Mouse (Mus musculus): ENCODE data around the gene Prss53. TPM values are rescaled to one million over a fixed set of nuclear protein-coding genes. Genes with fewer than 3 reads are reported as not detected.
A peak's percentile ranks its signal among the peaks of the same experiment; 100 is the strongest.

Gene Prss53
- 1.2 and 1.7 TPM in 2 replicates for polyA plus RNA-seq (2015; fragmentation: Nextera tagmentation; extraction: Ambion mirVana)

DNA sequence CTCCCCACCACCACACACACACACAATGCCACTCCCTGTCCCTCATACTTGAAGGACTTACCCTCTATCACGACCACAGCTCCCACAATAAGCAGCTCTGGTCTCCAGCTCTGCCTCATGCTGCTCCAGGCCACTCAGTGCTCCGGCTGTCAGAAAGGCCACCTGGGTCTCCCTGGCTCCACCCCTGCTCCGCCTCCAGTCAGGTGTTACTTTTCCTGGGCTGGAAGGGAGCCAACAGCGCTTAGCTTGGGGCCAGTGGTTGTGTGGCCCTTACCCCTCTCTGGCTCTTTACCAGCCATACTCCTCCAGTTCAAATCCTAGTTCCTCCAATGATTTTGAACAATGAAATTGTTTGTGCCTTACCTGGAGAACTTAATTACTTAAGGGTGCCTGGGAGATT lies at the start of gene Prss53:
Gene Prss53 (minus strand): TSS at position 173 of the 400 bp plus-strand sequence.
- Histone ChIP-seq H3K36me3 (peaks cover 40% of the 10 kb centered on the region), H3K9me3 (replicated peaks) (no peaks in the 10 kb centered on the region)
- ATAC-seq (replicated peaks; ENCODE audit: insufficient number of reproducible peaks, insufficient read depth, low FRiP score, low read depth), result no peak

DNA sequence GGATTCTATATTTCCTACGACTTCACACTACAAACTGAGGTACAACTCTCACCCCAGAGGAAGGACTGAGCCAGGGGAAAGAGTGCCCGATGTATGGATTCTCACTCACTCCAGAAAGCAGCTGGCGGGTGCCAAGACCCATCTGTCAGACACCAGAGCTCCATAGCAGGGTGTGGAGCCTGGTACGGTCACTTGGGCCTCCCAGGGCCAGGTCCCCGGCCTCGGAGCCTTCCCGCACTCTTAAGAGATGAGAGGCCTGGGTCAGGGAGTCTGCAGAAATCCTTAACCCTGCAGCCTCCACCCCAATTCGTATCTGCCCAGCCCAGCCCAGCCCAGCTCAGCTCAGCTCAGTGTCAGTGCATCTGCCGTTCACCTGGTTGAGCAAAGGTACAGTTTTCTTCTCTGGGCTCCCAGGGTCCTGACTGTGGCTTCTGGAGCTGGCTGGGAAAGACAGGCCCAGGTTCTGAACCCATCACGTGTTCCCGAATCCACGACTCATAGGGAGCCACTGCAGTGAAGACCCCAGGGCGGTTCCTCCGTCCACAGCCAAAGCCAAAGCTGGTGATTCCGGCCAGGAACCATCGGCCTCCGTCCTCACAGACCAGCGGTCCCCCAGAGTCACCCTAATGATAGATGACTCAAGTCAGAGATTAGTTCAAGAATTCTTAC lies 45.6 kb upstream of the Prss53 start:
- Histone ChIP-seq H3K4me2 (peak overlapping the region; percentile 97), H3K4me3 (peak overlapping the region; percentile 85), H3K36me3 (no peaks in the 10 kb centered on the region), H3K27me3 (no peaks in the 10 kb centered on the region), H3K9me3 (replicated peaks) (no peaks in the 10 kb centered on the region), H3K27ac (peak overlapping the region; percentile 70; the same call in 1 of the 2 replicates), H3K4me1 (replicated peaks) (peaks cover 13% of the 10 kb centered on the region), H3K9ac (peak overlapping the region; percentile 88)
- ATAC-seq (replicated peaks; ENCODE audit: insufficient number of reproducible peaks, insufficient read depth, low FRiP score, low read depth), result no peak
- WGBS, result 53% methylated on average over 18 of the region's 18 CpGs

More for the DNA sequence above, at the start of gene Prss53:
- Histone ChIP-seq H3K27me3 (no peaks in the 10 kb centered on the region), H3K4me2 (no peak within 1 kb of the TSS), H3K27ac (no peak within 1 kb of the TSS), H3K4me3 (no peak within 1 kb of the TSS), H3K4me1 (replicated peaks) (peaks cover 21% of the 10 kb centered on the region), H3K9ac (no peak within 1 kb of the TSS)
- 34% methylated on average over 4 of the region's 4 CpGs for WGBS

DNA sequence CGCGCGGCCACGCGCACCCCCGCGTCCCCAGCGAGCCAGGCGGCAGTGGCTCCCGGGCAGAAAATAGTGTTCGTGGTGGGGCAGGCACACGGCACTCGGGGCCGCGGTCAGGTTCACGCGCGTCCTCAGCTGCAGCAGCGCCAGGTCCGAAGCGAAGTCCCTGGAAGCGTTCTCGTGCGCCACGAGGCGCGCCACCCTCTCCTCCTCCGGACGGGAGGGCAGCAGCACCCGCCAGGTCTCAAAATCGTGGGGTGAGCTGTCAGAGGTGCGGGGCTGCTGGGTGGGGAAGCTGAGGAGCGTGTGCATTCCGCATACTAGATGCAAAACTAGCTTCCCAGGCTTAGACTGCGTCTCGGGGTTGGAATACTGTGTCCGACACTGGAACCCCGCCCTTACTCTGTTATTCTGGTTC lies 45.0 kb upstream of the Prss53 start:
- Histone ChIP-seq H3K27me3 (no peaks in the 10 kb centered on the region; the same call in 1 of the 2 replicates), H3K36me3 (no peaks in the 10 kb centered on the region), H3K4me1 (replicated peaks) (peaks cover 15% of the 10 kb centered on the region), H3K4me3 (peak overlapping the region; percentile 85), H3K27ac (peak overlapping the region; percentile 70), H3K4me2 (peak overlapping the region; percentile 97), H3K9ac (peak overlapping the region; percentile 88), H3K9me3 (replicated peaks) (no peaks in the 10 kb centered on the region)
- WGBS, result under 1% methylated on average over 38 of the region's 38 CpGs
- ATAC-seq (replicated peaks; ENCODE audit: insufficient number of reproducible peaks, insufficient read depth, low FRiP score, low read depth), result peak; percentile 10

DNA sequence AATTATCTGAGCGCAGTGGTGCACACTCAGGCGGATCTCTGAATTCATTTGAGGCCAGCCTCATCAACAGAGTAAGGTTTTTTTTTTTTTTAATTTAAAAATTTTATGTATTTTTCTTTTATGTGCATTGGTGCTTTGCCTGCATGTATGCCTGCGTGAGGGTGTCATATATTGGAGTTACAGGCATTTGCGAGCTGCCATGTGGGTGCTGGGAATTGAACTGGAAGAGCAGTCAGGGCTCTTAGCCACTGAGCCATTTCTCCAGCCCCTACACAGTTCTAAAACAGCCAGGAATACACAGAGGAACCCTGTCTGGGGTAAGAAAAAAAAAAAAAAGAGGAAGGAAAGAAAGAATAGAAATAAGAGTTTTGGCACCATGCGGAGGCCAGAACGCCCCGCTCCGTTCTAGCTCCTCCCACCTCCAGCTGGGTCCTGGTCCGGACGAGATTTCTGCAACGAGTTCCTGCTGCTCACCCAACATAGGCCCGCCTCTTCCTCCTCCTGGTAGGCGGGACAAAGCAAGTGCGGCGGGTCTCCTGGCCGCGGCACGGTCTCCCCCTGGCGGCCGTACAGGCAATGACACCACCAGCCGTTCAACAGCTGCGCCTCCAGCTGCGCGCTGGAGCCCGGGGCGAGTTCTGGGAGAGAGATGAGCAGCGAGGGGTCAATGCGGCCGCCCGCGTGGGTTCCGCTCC lies 44.4 kb upstream of the Prss53 start:
- H3K9ac ChIP-seq, result peak overlapping the region; percentile 88
- peak; percentile 94 for ATAC-seq (replicated peaks; ENCODE audit: insufficient number of reproducible peaks, insufficient read depth, low FRiP score, low read depth)
- H3K9me3 ChIP-seq (replicated peaks), result no peaks in the 10 kb centered on the region
- H3K4me2 ChIP-seq, result peak overlapping the region; percentile 97
- H3K27me3 ChIP-seq, result peaks cover 5% of the 10 kb centered on the region; the same call in 1 of the 2 replicates
- H3K27ac ChIP-seq, result peak overlapping the region; percentile 70
- H3K4me1 ChIP-seq (replicated peaks), result peaks cover 15% of the 10 kb centered on the region
- H3K4me3 ChIP-seq, result peak overlapping the region; percentile 85
- 7% methylated on average over 32 of the region's 32 CpGs for WGBS
- no peaks in the 10 kb centered on the region for H3K36me3 ChIP-seq

DNA sequence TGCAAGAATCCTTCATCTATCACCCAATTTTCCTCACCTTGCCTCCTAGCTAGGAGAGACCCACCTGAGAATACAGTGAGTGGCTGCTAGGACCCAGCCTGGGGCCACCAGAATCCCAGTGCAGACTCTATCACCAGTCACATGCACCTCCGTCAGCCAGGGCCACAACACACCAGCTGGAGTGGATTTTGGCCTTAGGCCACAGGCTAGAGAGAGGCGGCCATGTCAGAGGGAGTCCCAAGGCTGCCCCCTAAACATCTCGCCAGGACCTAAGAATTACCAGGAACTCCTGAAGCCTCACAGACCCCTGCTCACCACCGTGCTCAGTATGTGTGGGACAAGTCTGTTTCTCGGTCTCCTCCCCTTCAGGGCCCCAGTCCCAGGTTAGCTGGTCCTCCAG lies 43.3 kb upstream of the Prss53 start:
- H3K9ac ChIP-seq, result no peak overlapping the region
- H3K36me3 ChIP-seq, result no peaks in the 10 kb centered on the region
- H3K27ac ChIP-seq, result no peak overlapping the region
- 80% methylated on average over 5 of the region's 5 CpGs for WGBS
- no peaks in the 10 kb centered on the region for H3K9me3 ChIP-seq (replicated peaks)
- ATAC-seq (replicated peaks; ENCODE audit: insufficient number of reproducible peaks, insufficient read depth, low FRiP score, low read depth), result no peak
- H3K4me3 ChIP-seq, result no peak overlapping the region
- no peak overlapping the region for H3K4me2 ChIP-seq
- peaks cover 13% of the 10 kb centered on the region; the same call in 1 of the 2 replicates for H3K27me3 ChIP-seq
- peaks cover 26% of the 10 kb centered on the region for H3K4me1 ChIP-seq (replicated peaks)

DNA sequence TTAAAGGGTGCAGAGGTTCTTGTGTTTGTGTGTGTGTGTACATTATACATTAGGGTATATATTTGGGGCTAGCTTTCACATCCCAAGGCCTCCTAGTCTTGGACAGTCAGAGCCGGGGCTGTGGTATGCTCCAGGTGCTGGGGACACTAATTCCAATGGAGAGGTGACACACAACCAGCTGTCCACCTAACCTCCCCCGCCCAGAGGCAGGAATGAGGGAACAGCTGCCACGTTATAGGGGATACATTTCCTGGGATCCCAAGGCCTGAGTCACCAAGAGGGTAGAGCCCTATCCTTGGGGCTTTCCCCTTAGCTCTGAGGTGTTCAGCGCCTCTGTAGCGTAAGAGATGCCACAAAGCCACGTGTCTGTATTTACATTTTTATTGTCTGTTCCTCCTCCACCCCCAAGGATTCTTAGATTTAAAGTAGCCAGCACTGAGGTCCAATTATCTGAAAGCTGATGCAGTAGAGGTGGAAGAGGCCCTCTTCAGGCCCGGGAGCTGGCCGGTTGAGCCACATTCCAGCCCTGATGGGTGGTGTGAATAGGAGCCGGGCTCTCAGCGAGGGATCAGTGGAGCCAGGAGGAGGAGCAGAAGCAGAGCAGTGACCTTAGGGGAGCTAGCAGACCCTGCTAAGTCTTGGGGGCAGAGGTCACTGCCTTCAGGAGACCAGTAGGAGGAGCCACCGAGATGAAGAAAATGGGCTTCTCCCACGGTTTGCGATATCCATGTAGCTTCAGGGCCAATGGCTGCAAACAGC lies 41.7 kb upstream of the Prss53 start:
- 33% methylated on average over 13 of the region's 13 CpGs for WGBS
- H3K4me3 ChIP-seq, result no peak overlapping the region
- H3K9ac ChIP-seq, result no peak overlapping the region

DNA sequence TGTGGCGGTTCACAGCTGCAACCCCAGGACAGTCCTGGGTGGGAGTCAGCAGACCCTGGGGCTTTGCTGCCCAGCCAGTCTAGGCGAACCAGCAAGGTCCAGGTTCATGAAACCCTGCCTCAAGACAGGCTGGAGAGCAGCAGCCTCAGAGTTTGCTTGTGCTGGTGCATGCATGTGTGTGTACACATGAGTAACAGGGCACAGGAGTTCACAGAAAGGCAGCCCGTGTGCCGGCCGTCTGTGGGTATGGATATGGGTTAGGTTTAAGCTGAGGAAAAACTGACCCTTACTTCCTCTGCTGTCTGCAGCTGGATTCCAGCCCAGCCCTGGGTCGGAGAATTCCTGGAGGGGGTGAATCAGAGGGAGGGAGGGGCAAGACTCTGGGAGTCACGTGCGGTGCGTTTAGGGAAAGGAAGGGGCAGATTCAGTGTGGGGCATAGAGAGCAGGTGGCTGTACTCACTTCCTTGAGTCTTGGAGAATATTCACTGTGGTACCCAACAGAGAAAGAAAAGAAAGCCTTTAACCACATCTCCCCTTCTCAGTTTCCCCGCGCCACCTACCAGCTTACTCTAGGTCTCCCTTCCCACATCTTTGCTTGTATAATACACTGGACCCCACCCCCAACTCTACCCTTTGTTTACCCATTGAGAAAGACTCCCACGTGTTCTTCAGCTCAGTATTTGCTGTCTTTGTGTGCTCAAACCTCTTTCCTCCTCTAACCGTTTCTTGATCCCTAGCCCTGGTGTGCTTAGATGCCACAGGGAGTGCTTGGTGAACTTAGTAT lies 40.8 kb upstream of the Prss53 start:
- Histone ChIP-seq H3K4me3 (no peak overlapping the region), H3K27me3 (peaks cover 27% of the 10 kb centered on the region), H3K27ac (peak overlapping the region; percentile 7; the same call in 1 of the 2 replicates), H3K4me1 (replicated peaks) (peaks cover 30% of the 10 kb centered on the region), H3K9ac (no peak overlapping the region), H3K36me3 (no peaks in the 10 kb centered on the region), H3K9me3 (replicated peaks) (no peaks in the 10 kb centered on the region), H3K4me2 (peak overlapping the region; percentile 13; the same call in 1 of the 2 replicates)
- WGBS, result 44% methylated on average over 13 of the region's 13 CpGs
- ATAC-seq (replicated peaks; ENCODE audit: insufficient number of reproducible peaks, insufficient read depth, low FRiP score, low read depth), result no peak

More for the DNA sequence above, 41.7 kb upstream of the Prss53 start:
- Histone ChIP-seq H3K36me3 (no peaks in the 10 kb centered on the region), H3K27ac (no peak overlapping the region), H3K27me3 (peaks cover 27% of the 10 kb centered on the region), H3K4me2 (no peak overlapping the region), H3K4me1 (replicated peaks) (peaks cover 30% of the 10 kb centered on the region), H3K9me3 (replicated peaks) (no peaks in the 10 kb centered on the region)
- ATAC-seq (replicated peaks; ENCODE audit: insufficient number of reproducible peaks, insufficient read depth, low FRiP score, low read depth), result no peak

DNA sequence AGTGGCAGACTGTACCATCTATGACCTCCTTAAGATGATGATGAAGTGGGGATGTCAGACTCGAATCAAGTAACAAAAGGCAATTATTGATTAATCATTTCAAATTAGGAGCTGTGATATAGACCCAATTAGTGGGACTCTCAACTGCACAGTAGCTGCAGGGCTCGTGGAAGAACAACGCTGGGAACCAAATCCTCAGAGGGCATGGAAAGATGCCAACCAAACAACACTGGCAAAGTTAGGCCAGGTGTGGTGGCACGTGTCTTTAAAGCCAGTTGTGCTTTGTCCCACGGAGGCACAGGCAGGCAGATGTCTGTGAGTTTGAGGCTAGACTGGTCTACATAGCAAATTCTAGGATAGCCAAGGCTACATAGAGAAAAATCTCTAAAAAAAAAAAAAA lies 39.9 kb upstream of the Prss53 start:
- peaks cover 27% of the 10 kb centered on the region for H3K27me3 ChIP-seq
- H3K4me2 ChIP-seq, result no peak overlapping the region
- H3K36me3 ChIP-seq, result no peaks in the 10 kb centered on the region
- peaks cover 24% of the 10 kb centered on the region for H3K4me1 ChIP-seq (replicated peaks)
- WGBS, result 83% methylated on average over 5 of the region's 5 CpGs
- no peak overlapping the region for H3K9ac ChIP-seq
- no peak overlapping the region for H3K4me3 ChIP-seq
- ATAC-seq (replicated peaks; ENCODE audit: insufficient number of reproducible peaks, insufficient read depth, low FRiP score, low read depth), result no peak
- H3K9me3 ChIP-seq (replicated peaks), result no peaks in the 10 kb centered on the region
- no peak overlapping the region for H3K27ac ChIP-seq

DNA sequence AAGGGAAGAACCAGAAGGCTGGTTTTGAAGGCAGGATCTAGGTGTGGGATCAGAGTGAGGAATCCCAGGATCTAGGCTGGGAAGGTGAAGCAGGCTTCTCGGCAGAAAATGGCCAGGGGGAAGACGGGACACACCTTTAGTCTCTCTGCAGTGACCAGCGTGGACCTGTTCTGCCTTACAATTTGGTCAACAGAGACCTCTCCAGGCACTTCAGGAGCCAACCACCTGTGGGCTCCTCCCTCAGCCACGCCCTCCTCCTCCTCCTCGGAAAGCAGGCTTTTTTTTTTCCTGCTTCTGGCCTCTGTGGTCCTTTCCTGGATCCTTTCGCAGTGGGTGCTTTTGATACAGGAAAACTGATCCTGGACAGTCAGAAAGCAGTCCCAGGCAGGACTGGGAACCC lies 39.2 kb upstream of the Prss53 start, which contains the start of gene Prss8:
Gene Prss8 (minus strand): TSS at position 182 of the 400 bp plus-strand sequence.
- no peak within 1 kb of the TSS for H3K27ac ChIP-seq
- no peak for ATAC-seq (replicated peaks; ENCODE audit: insufficient number of reproducible peaks, insufficient read depth, low FRiP score, low read depth)
- WGBS, result 24% methylated on average over 6 of the region's 6 CpGs
- H3K9me3 ChIP-seq (replicated peaks), result no peaks in the 10 kb centered on the region
- H3K4me2 ChIP-seq, result peak within 1 kb of the TSS; percentile 54
- peaks cover 27% of the 10 kb centered on the region for H3K27me3 ChIP-seq
- H3K9ac ChIP-seq, result peak within 1 kb of the TSS; percentile 47; the same call in 1 of the 2 replicates
- H3K36me3 ChIP-seq, result 0 out of 2 replicates have a peak, but pooled peaks cover 1% of the 10 kb centered on the region
- peaks cover 24% of the 10 kb centered on the region for H3K4me1 ChIP-seq (replicated peaks)
- H3K4me3 ChIP-seq, result peak within 1 kb of the TSS; percentile 22

DNA sequence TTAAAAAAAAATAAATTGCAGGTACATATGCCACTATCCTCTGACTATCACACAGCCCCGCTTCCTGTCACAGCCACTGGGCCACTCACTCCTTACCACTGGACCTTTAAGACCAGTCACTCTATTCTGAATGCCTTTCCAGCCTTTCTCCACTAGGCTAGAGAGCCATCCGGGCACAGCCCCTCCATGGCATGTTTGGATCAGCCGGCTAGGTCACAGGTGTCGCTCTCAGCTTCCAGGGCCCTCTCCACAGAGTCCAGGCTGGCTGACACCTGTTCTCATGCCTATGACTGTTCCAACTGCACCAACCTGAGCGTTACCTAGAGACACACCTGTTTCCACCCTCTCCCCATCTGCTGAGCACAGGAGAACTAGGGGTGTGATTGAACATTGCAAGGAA lies 37.8 kb upstream of the Prss53 start:
- H3K4me2 ChIP-seq, result peak overlapping the region; percentile 54
- H3K27me3 ChIP-seq, result peaks cover 27% of the 10 kb centered on the region
- H3K27ac ChIP-seq, result no peak overlapping the region
- H3K4me3 ChIP-seq, result peak overlapping the region; percentile 22; the same call in 1 of the 2 replicates
- no peak for ATAC-seq (replicated peaks; ENCODE audit: insufficient number of reproducible peaks, insufficient read depth, low FRiP score, low read depth)
- no peaks in the 10 kb centered on the region for H3K9me3 ChIP-seq (replicated peaks)
- 52% methylated on average over 5 of the region's 5 CpGs for WGBS
- H3K4me1 ChIP-seq (replicated peaks), result peaks cover 20% of the 10 kb centered on the region
- no peak overlapping the region for H3K9ac ChIP-seq
- H3K36me3 ChIP-seq, result 0 out of 2 replicates have a peak, but pooled peaks cover 7% of the 10 kb centered on the region

Measured in heart, embryonic 15.5 days (tissue).